Mouse (Mus musculus) c-Kit-negative CD71-positive TER-119-positive erythroid progenitor cells, embryonic 14.5 days (primary cell): ENCODE results near the gene Chd1l.
A peak's percentile ranks its signal among the peaks of the same experiment; 100 is the strongest.

Experiments used
- DNase-seq: peaks from one replicate; pipeline ENCODE4 v3.0.0-alpha.2; 2013; ENCODE audit warnings: low read depth, low spot score

Gene Chd1l

GRCm38 (mm10) chr3:97617091-97617825 is 7.3 kb upstream of the Chd1l start:
- DNase-seq = no peak

GRCm38 (mm10) chr3:97615933-97616332 is 5.9 kb upstream of the Chd1l start:
- DNase-seq = no peak

GRCm38 (mm10) chr3:97615154-97615553 is 5.2 kb upstream of the Chd1l start:
- DNase-seq = no peak

- DNase-seq = no peak
Measured at GRCm38 (mm10) chr3:97611021-97611420, 1.0 kb upstream of the Chd1l start.

GRCm38 (mm10) chr3:97609201-97609844 is 680 bp downstream of the Chd1l start:
- peak; percentile 57 for DNase-seq

GRCm38 (mm10) chr3:97600050-97600832 is 9.8 kb downstream of the Chd1l start:
- DNase-seq = no peak

GRCm38 (mm10) chr3:97596796-97597195 is 13.2 kb downstream of the Chd1l start:
- DNase-seq = no peak

- no peak for DNase-seq
Measured at GRCm38 (mm10) chr3:97595066-97595465, 14.9 kb downstream of the Chd1l start.

GRCm38 (mm10) chr3:97594140-97594539 is 15.9 kb downstream of the Chd1l start:
- no peak for DNase-seq

- DNase-seq = no peak
Measured at GRCm38 (mm10) chr3:97593089-97593488, 16.9 kb downstream of the Chd1l start.

GRCm38 (mm10) chr3:97590699-97591098 is 19.3 kb downstream of the Chd1l start:
- DNase-seq = no peak

- no peak for DNase-seq
Measured at GRCm38 (mm10) chr3:97587656-97588055, 22.3 kb downstream of the Chd1l start.

- DNase-seq = peak; percentile 31
Measured at GRCm38 (mm10) chr3:97585383-97586160, 24.4 kb downstream of the Chd1l start.

GRCm38 (mm10) chr3:97573807-97574206 is 36.2 kb downstream of the Chd1l start:
- DNase-seq = no peak

- DNase-seq = no peak
Measured at GRCm38 (mm10) chr3:97564588-97564987, 45.4 kb downstream of the Chd1l start.

GRCm38 (mm10) chr3:97558554-97558953 is 51.4 kb downstream of the Chd1l start:
- no peak for DNase-seq

GRCm38 (mm10) chr3:97546205-97546604 is 63.8 kb downstream of the Chd1l start:
- DNase-seq = no peak

GRCm38 (mm10) chr3:97540171-97540570 is 69.8 kb downstream of the Chd1l start:
- no peak for DNase-seq

- no peak for DNase-seq
Measured at GRCm38 (mm10) chr3:97538634-97539033, 71.4 kb downstream of the Chd1l start.

GRCm38 (mm10) chr3:97537006-97537405 is 73.0 kb downstream of the Chd1l start:
- no peak for DNase-seq

- no peak for DNase-seq
Measured at GRCm38 (mm10) chr3:97535660-97536059, 74.3 kb downstream of the Chd1l start.

- DNase-seq = no peak
Measured at GRCm38 (mm10) chr3:97525458-97525857, 84.5 kb downstream of the Chd1l start.
